Mouse (Mus musculus) megakaryocyte, embryonic 14.5 days (primary cell): Measurements from ENCODE around the gene Enox1.

Source experiments
- FLI1 ChIP-seq: IDR thresholded peaks from 2 replicates; pipeline ENCODE4 v1.6.1; 2012; ENCODE audit warnings: low read length, inconsistent platforms, mixed read lengths
- GATA1 ChIP-seq: IDR thresholded peaks from 3 replicates; pipeline ENCODE4 v1.6.1; 2012; ENCODE audit warnings: mixed read lengths, low read length, inconsistent platforms, borderline replicate concordance

DNA sequence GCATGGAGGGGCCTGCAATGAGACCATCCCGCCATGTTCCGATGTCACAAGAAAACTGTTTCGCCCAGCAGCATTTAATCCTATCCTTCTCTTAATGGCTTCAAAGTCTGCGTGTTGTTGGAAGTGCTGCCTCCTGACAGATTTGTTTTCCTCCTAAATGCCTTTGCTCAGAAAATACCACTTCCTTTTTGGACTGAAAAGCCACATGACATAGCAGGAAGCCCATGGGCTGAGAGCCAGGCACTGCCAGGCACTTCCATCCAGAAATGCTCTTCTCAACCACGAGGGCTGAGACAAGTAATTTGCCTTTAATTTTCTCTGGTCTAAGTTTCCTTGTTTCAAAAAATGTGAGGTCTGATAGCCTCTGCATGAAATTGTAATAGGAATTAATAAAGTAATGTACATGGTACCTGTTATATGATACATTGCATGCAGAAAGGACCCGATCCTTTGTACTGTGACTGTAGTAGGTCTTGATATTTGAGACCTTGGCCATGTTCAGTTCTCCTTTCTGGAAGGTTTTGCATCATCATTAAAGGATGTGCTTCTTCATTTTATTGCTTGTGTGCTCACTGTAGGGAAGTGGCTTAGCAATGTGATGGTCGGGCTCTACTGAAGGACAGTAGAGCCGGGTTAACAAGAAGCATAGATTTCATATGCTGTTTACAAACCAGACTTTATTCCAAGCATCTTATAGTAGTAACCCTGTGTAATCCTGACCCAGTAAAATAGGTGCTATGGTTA lies 390.1 kb downstream of the Enox1 start:
- TF ChIP-seq GATA1: no peak
- no peak for TF ChIP-seq FLI1
